Mouse (Mus musculus): Measurements from ENCODE around the gene Prkce. TPM values are rescaled to one million over a fixed set of nuclear protein-coding genes. Genes with fewer than 3 reads are reported as not detected.

Gene Prkce
- total and polyA plus RNA-seq, 2 experiments from 2014 or later: 91.3 to 94.3 TPM

GRCm38 (mm10) chr17:86198496-86199465, 31.2 kb downstream of the Prkce start:
- H3K9ac ChIP-seq: no peak overlapping the region
- no peak overlapping the region for H3K4me2 ChIP-seq (ENCODE audit: low read depth)
- no peaks in the 10 kb centered on the region for H3K36me3 ChIP-seq (ENCODE audit: insufficient read depth)
- no peaks in the 10 kb centered on the region for H3K27me3 ChIP-seq (ENCODE audit: insufficient read depth, low read length)
- ATAC-seq (no peak), DNase-seq (no peak)
- 90% methylated on average over 16 of the region's 16 CpGs for WGBS
- no peak overlapping the region for H3K4me3 ChIP-seq (ENCODE audit: low read depth, low read length)
- H3K9me3 ChIP-seq (ENCODE audit: low read length): no peaks in the 10 kb centered on the region
- H3K4me1 ChIP-seq (ENCODE audit: insufficient read depth): no peaks in the 10 kb centered on the region
- no peak overlapping the region for H3K27ac ChIP-seq (ENCODE audit: low read depth, low read length)
- no peak for TF ChIP-seq CTCF (IDR thresholded peaks at IDR 0.05; ENCODE audit: low read depth)

GRCm38 (mm10) chr17:86201981-86202380, 34.4 kb downstream of the Prkce start:
- no peak overlapping the region for H3K27ac ChIP-seq (ENCODE audit: low read depth, low read length)
- H3K36me3 ChIP-seq (ENCODE audit: insufficient read depth): no peaks in the 10 kb centered on the region
- H3K4me3 ChIP-seq (ENCODE audit: low read depth, low read length): no peak overlapping the region
- H3K4me2 ChIP-seq (ENCODE audit: low read depth): no peak overlapping the region
- DNase-seq (no peak), ATAC-seq (no peak)
- H3K9me3 ChIP-seq (ENCODE audit: low read length): no peaks in the 10 kb centered on the region
- no peak overlapping the region for H3K9ac ChIP-seq
- WGBS: 93% methylated on average over 7 of the region's 7 CpGs
- H3K27me3 ChIP-seq (ENCODE audit: insufficient read depth, low read length): no peaks in the 10 kb centered on the region
- TF ChIP-seq CTCF (IDR thresholded peaks at IDR 0.05; ENCODE audit: low read depth): no peak
- H3K4me1 ChIP-seq (ENCODE audit: insufficient read depth): no peaks in the 10 kb centered on the region

- Histone ChIP-seq H3K4me3 (ENCODE audit: low read depth, low read length) (no peak overlapping the region), H3K27ac (ENCODE audit: low read depth, low read length) (no peak overlapping the region), H3K36me3 (ENCODE audit: insufficient read depth) (no peaks in the 10 kb centered on the region), H3K9ac (no peak overlapping the region), H3K27me3 (ENCODE audit: insufficient read depth, low read length) (no peaks in the 10 kb centered on the region), H3K4me2 (ENCODE audit: low read depth) (no peak overlapping the region), H3K4me1 (ENCODE audit: insufficient read depth) (no peaks in the 10 kb centered on the region), H3K9me3 (ENCODE audit: low read length) (no peaks in the 10 kb centered on the region)
- WGBS: 91% methylated on average over 6 of the region's 6 CpGs
- ATAC-seq (no peak), DNase-seq (no peak)
- no peak for TF ChIP-seq CTCF (IDR thresholded peaks at IDR 0.05; ENCODE audit: low read depth)
Measured at GRCm38 (mm10) chr17:86202972-86203371, 35.4 kb downstream of the Prkce start.

GRCm38 (mm10) chr17:86203531-86204450, 36.2 kb downstream of the Prkce start:
- WGBS: 58% methylated on average over 20 of the region's 20 CpGs
- TF ChIP-seq CTCF (IDR thresholded peaks at IDR 0.05; ENCODE audit: low read depth): no peak
- no peak overlapping the region for H3K27ac ChIP-seq (ENCODE audit: low read depth, low read length)
- H3K9me3 ChIP-seq (ENCODE audit: low read length): no peaks in the 10 kb centered on the region
- DNase-seq: no peak
- H3K4me3 ChIP-seq (ENCODE audit: low read depth, low read length): no peak overlapping the region
- H3K4me1 ChIP-seq (ENCODE audit: insufficient read depth): no peaks in the 10 kb centered on the region
- no peak for ATAC-seq
- H3K9ac ChIP-seq: no peak overlapping the region
- no peaks in the 10 kb centered on the region for H3K36me3 ChIP-seq (ENCODE audit: insufficient read depth)
- no peak overlapping the region for H3K4me2 ChIP-seq (ENCODE audit: low read depth)
- no peaks in the 10 kb centered on the region for H3K27me3 ChIP-seq (ENCODE audit: insufficient read depth, low read length)

GRCm38 (mm10) chr17:86206289-86206688, 38.7 kb downstream of the Prkce start:
- 96% methylated on average over 8 of the region's 8 CpGs for WGBS
- H3K27ac ChIP-seq (ENCODE audit: low read depth, low read length): no peak overlapping the region
- no peaks in the 10 kb centered on the region for H3K4me1 ChIP-seq (ENCODE audit: insufficient read depth)
- H3K4me3 ChIP-seq (ENCODE audit: low read depth, low read length): no peak overlapping the region
- no peak overlapping the region for H3K9ac ChIP-seq
- H3K36me3 ChIP-seq (ENCODE audit: insufficient read depth): no peaks in the 10 kb centered on the region
- no peaks in the 10 kb centered on the region for H3K27me3 ChIP-seq (ENCODE audit: insufficient read depth, low read length)
- H3K9me3 ChIP-seq (ENCODE audit: low read length): no peaks in the 10 kb centered on the region
- TF ChIP-seq CTCF (IDR thresholded peaks at IDR 0.05; ENCODE audit: low read depth): no peak
- no peak overlapping the region for H3K4me2 ChIP-seq (ENCODE audit: low read depth)
- DNase-seq (no peak), ATAC-seq (no peak)

- TF ChIP-seq CTCF (IDR thresholded peaks at IDR 0.05; ENCODE audit: low read depth): no peak
- Histone ChIP-seq H3K9ac (no peak overlapping the region), H3K4me2 (ENCODE audit: low read depth) (no peak overlapping the region), H3K4me3 (ENCODE audit: low read depth, low read length) (no peak overlapping the region), H3K4me1 (ENCODE audit: insufficient read depth) (no peaks in the 10 kb centered on the region), H3K9me3 (ENCODE audit: low read length) (no peaks in the 10 kb centered on the region), H3K27ac (ENCODE audit: low read depth, low read length) (no peak overlapping the region), H3K27me3 (ENCODE audit: insufficient read depth, low read length) (no peaks in the 10 kb centered on the region), H3K36me3 (ENCODE audit: insufficient read depth) (no peaks in the 10 kb centered on the region)
- 89% methylated on average over 17 of the region's 17 CpGs for WGBS
- ATAC-seq: no peak
- no peak for DNase-seq
Measured at GRCm38 (mm10) chr17:86208057-86208820, 40.7 kb downstream of the Prkce start.

Data from forebrain, postnatal 0 days (tissue).